Comparison of ENCODE assay signal across 8 mouse cellular contexts in genomic region chr12:84180090-84180489, GRCm38 (mm10). TPM values are rescaled to one million over a fixed set of nuclear protein-coding genes. Genes with fewer than 3 reads are reported as not detected.
A peak's percentile ranks its signal among the peaks of the same experiment; 100 is the strongest.
DNase-seq lines count a peak whose midpoint lies in the region; ATAC-seq and TF ChIP-seq lines count a peak whose summit lies in the region.

No protein-coding gene starts in this region.

- no peaks in the 10 kb centered on the region for H3K36me3 ChIP-seq in heart, embryonic 10.5 days
- no peaks in the 10 kb centered on the region for H3K36me3 ChIP-seq in heart, adult 2 months (ENCODE audit: control insufficient read depth, insufficient read depth, low read length)
- no peaks in the 10 kb centered on the region for H3K36me3 ChIP-seq in lung, embryonic 15.5 days
- H3K36me3 ChIP-seq in forebrain, embryonic 13.5 days (ENCODE audit: poor library complexity, severe bottlenecking), result no peaks in the 10 kb centered on the region
- H3K36me3 ChIP-seq in midbrain, postnatal 0 days (ENCODE audit: insufficient read depth, low read length), result no peaks in the 10 kb centered on the region

- no peak overlapping the region for H3K9ac ChIP-seq in heart, adult 2 months (ENCODE audit: low read depth, low read length)
- no peak overlapping the region for H3K9ac ChIP-seq in lung, embryonic 15.5 days
- H3K9ac ChIP-seq in forebrain, embryonic 13.5 days, result no peak overlapping the region
- H3K9ac ChIP-seq in midbrain, postnatal 0 days (replicated peaks; ENCODE audit: low read length, poor library complexity, severe bottlenecking), result no peak overlapping the region

- intact Hi-C loops in heart, adult 2 months (cut with DNase I), result no loop called here

- WGBS in heart, embryonic 10.5 days, result 73% methylated on average over 3 of the region's 3 CpGs
- 50% methylated on average over 3 of the region's 3 CpGs for WGBS in heart, adult 2 months
- 40% methylated on average over 3 of the region's 3 CpGs for WGBS in lung, embryonic 15.5 days
- 48% methylated on average over 3 of the region's 3 CpGs for WGBS in forebrain, embryonic 13.5 days
- WGBS in midbrain, postnatal 0 days, result 60% methylated on average over 3 of the region's 3 CpGs

- no peak for TF ChIP-seq POLR2A in heart, adult 2 months (IDR thresholded peaks at IDR 0.05; ENCODE audit: insufficient read depth, low read depth, low read length)

- H3K79me2 ChIP-seq in heart, adult 2 months (replicated peaks; ENCODE audit: control insufficient read depth, insufficient read depth, low read length), result peaks cover 4% of the 10 kb centered on the region

- H3K4me2 ChIP-seq in lung, embryonic 15.5 days, result peak overlapping the region; percentile 4; the same call in 1 of the 2 replicates
- peak overlapping the region; percentile 46; the same call in 1 of the 2 replicates for H3K4me2 ChIP-seq in forebrain, embryonic 13.5 days
- no peak overlapping the region for H3K4me2 ChIP-seq in midbrain, postnatal 0 days (ENCODE audit: low read depth, low read length, poor library complexity, severe bottlenecking)

- H3K4me1 ChIP-seq in heart, embryonic 10.5 days, result peaks cover 68% of the 10 kb centered on the region
- H3K4me1 ChIP-seq in heart, adult 2 months (ENCODE audit: control insufficient read depth, insufficient read depth, low read length), result peaks cover 45% of the 10 kb centered on the region
- H3K4me1 ChIP-seq in lung, embryonic 15.5 days, result peaks cover 77% of the 10 kb centered on the region
- peaks cover 77% of the 10 kb centered on the region for H3K4me1 ChIP-seq in forebrain, embryonic 13.5 days
- peaks cover 23% of the 10 kb centered on the region for H3K4me1 ChIP-seq in midbrain, postnatal 0 days (ENCODE audit: insufficient read depth, low read length)

- no peaks in the 10 kb centered on the region for H3K27me3 ChIP-seq in heart, embryonic 10.5 days (ENCODE audit: insufficient read depth, poor library complexity, severe bottlenecking)
- H3K27me3 ChIP-seq in heart, adult 2 months (ENCODE audit: control insufficient read depth, insufficient read depth, low read length), result no peaks in the 10 kb centered on the region
- H3K27me3 ChIP-seq in lung, embryonic 15.5 days, result no peaks in the 10 kb centered on the region
- H3K27me3 ChIP-seq in forebrain, embryonic 13.5 days, result no peaks in the 10 kb centered on the region
- no peaks in the 10 kb centered on the region for H3K27me3 ChIP-seq in midbrain, postnatal 0 days (ENCODE audit: insufficient read depth, low read length)

- no peak for ATAC-seq in lung, embryonic 15.5 days (ENCODE audit: borderline replicate concordance, extremely low read depth, low FRiP score, low TSS enrichment)
- ATAC-seq in forebrain, embryonic 13.5 days, result no peak
- no peak for ATAC-seq in midbrain, postnatal 0 days (ENCODE audit: low FRiP score)

- H3K27ac ChIP-seq in heart, embryonic 10.5 days, result peak overlapping the region; percentile 60; the same call in 1 of the 2 replicates
- no peak overlapping the region for H3K27ac ChIP-seq in heart, adult 2 months
- H3K27ac ChIP-seq in lung, embryonic 15.5 days, result peak overlapping the region; percentile 82
- H3K27ac ChIP-seq in forebrain, embryonic 13.5 days, result peak overlapping the region; percentile 85
- H3K27ac ChIP-seq in midbrain, postnatal 0 days (ENCODE audit: low read depth, low read length), result no peak overlapping the region

- no peak for TF ChIP-seq CTCF in heart, adult 2 months (IDR thresholded peaks at IDR 0.05)
- TF ChIP-seq CTCF in midbrain, postnatal 0 days (IDR thresholded peaks at IDR 0.05), result no peak

- DNase-seq in heart, embryonic 10.5 days (ENCODE audit: low spot score), result no peak
- no peak for DNase-seq in heart, adult 2 months
- no peak for DNase-seq in lung, postnatal 14 days
- DNase-seq in midbrain, postnatal 0 days (ENCODE audit: low spot score), result peak; percentile 30
- no peak for DNase-seq in B cell, adult 2 months
- no peak for DNase-seq in spleen, postnatal 4 days (ENCODE audit: low spot score in 2 of 2)

- no peak for TF ChIP-seq EP300 in heart, adult 2 months (IDR thresholded peaks at IDR 0.05; ENCODE audit: insufficient read depth, low read depth, low read length)

- no peaks in the 10 kb centered on the region for H3K9me3 ChIP-seq in heart, embryonic 10.5 days
- H3K9me3 ChIP-seq in lung, embryonic 15.5 days, result no peaks in the 10 kb centered on the region
- H3K9me3 ChIP-seq in forebrain, embryonic 13.5 days (replicated peaks), result no peaks in the 10 kb centered on the region
- no peaks in the 10 kb centered on the region for H3K9me3 ChIP-seq in midbrain, postnatal 0 days (ENCODE audit: low read length)

- no peak overlapping the region for H3K4me3 ChIP-seq in heart, embryonic 10.5 days
- no peak overlapping the region for H3K4me3 ChIP-seq in heart, adult 2 months
- no peak overlapping the region for H3K4me3 ChIP-seq in lung, embryonic 15.5 days
- H3K4me3 ChIP-seq in forebrain, embryonic 13.5 days, result no peak overlapping the region
- H3K4me3 ChIP-seq in midbrain, postnatal 0 days (ENCODE audit: low read depth, low read length), result no peak overlapping the region

RNA-seq across cellular contexts. Expression of gene Pnma1, which starts 31.8 kb away (rescaled TPM):
- polyA plus RNA-seq in heart, embryonic 10.5 days (2016; fragmentation: Nextera tagmentation; extraction: Ambion mirVana), result 0.71 and 1.1 TPM in 2 replicates
- under 1 TPM; 0.10 to 0.20 TPM for total RNA-seq in heart, adult 2 months (2021)
- 0.04 and 0.06 TPM in 2 replicates for polyA plus RNA-seq in heart, adult 2 months (2012; rRNA removed)
- 1.8 TPM in 2 replicates for polyA plus RNA-seq in lung, embryonic 15.5 days (2015; fragmentation: Nextera tagmentation; extraction: Ambion mirVana)
- polyA plus RNA-seq in forebrain, embryonic 13.5 days (2015; fragmentation: Nextera tagmentation; extraction: Ambion mirVana), result 3.6 and 4.3 TPM in 2 replicates
- total RNA-seq in midbrain, postnatal 0 days (2014; rRNA removed), result 6.0 and 8.1 TPM in 2 replicates
- 8.2 and 8.9 TPM in 2 replicates for polyA plus RNA-seq in midbrain, postnatal 0 days (2015; fragmentation: Nextera tagmentation; extraction: Ambion mirVana)

RNA-seq across cellular contexts. Expression of gene Elmsan1, which starts 38.6 kb away (rescaled TPM):
- 8.0 and 10.5 TPM in 2 replicates for polyA plus RNA-seq in heart, embryonic 10.5 days (2016; fragmentation: Nextera tagmentation; extraction: Ambion mirVana)
- total RNA-seq in heart, adult 2 months (2021), result 10 to 100 TPM; 12.3 to 14.7 TPM
- 8.1 and 8.4 TPM in 2 replicates for polyA plus RNA-seq in heart, adult 2 months (2012; rRNA removed)
- 11.7 and 12.5 TPM in 2 replicates for polyA plus RNA-seq in lung, embryonic 15.5 days (2015; fragmentation: Nextera tagmentation; extraction: Ambion mirVana)
- polyA plus RNA-seq in forebrain, embryonic 13.5 days (2015; fragmentation: Nextera tagmentation; extraction: Ambion mirVana), result 5.0 and 5.6 TPM in 2 replicates
- 8.5 and 15.6 TPM in 2 replicates for total RNA-seq in midbrain, postnatal 0 days (2014; rRNA removed)
- polyA plus RNA-seq in midbrain, postnatal 0 days (2015; fragmentation: Nextera tagmentation; extraction: Ambion mirVana), result 2.0 and 3.0 TPM in 2 replicates

Comparison
In these comparisons a context has a peak if more than half of its experiments do, and no peak if none do; other contexts are left out.
1. H3K27ac ChIP-seq: peak in heart, embryonic 10.5 days (single experiment), lung, embryonic 15.5 days (single experiment) and forebrain, embryonic 13.5 days (single experiment); none in heart, adult 2 months (single experiment) and midbrain, postnatal 0 days (single experiment).